Comparison of ENCODE assay signal across 19 mouse cellular contexts in the genomic region with DNA sequence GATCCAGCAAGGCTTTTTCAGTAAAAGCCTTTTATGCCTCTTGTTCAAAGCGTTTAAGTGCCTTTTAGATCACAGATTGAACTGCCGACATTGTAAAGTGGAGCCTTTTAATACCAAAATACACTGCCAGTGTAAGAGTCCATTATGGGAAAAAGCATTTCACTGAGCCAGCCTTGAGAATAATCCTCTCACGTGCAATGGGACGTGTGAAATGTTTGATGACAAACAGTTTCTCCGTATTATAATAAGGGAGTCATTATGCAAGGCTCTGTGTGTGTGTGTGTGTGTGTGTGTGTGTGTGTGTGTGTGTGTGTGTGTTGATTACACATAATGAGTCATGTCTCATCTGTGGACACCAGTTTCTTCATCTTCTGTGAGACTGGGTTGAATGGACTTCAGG. TPM values are rescaled to one million over a fixed set of nuclear protein-coding genes. Genes with fewer than 3 reads are reported as not detected.
DNase-seq lines count a peak whose midpoint lies in the region; TF ChIP-seq lines count a peak whose summit lies in the region.
"Had no signal": no experiment of that assay in that cellular context is flagged by ENCODE, and none has a peak within 500 bp of the region (broad histone marks: within the 10 kb centered on the region; RNA-seq: fewer than 3 reads in every experiment).

No protein-coding gene starts in this region.

- DNase-seq in adrenal gland, postnatal 36 days, result peak; percentile 25 to 40
- no peak for DNase-seq in adrenal gland, adult 18-20 months (ENCODE audit: low spot score in 2 of 2)
- DNase-seq in left cerebral cortex, postnatal 14 days (ENCODE audit: low spot score in 2 of 2), result peak; percentile 16 to 75
- DNase-seq in left cerebral cortex, adult 8-10 months (ENCODE audit: low spot score in 2 of 2), result no peak
- DNase-seq in brain, embryonic 14.5 days (ENCODE audit: low read depth), result peak; percentile 83
- DNase-seq in B cell, adult 2 months, result no peak
- DNase-seq: cerebellum, adult 9-10 months; kidney, postnatal 25 days; layer of hippocampus, adult 9-11 months; left cerebral cortex, postnatal 4 days; lung, embryonic 14.5 days; lung, postnatal 4 days; right cerebral cortex, postnatal 4 days; thymus, postnatal 14 days had no signal

- TF ChIP-seq POLR2A in brain, embryonic 14.5 days (IDR thresholded peaks at IDR 0.05; ENCODE audit: borderline replicate concordance, extremely low read depth, insufficient read depth, insufficient read length, poor library complexity, severe bottlenecking), result no peak

- intact Hi-C loops in left cerebral cortex, postnatal 14 days (cut with DNase I), result no loop called here

- H3K27me3 ChIP-seq in E14TG2a.4 (ENCODE audit: insufficient read depth, low read length), result peaks cover 27% of the 10 kb centered on the region
- H3K27me3 ChIP-seq: CH12.LX; limb, embryonic 15.5 days had no signal

- peak overlapping the region; percentile 39 for H3K4me3 ChIP-seq in E14TG2a.4 (replicated peaks; ENCODE audit: low read length)
- H3K4me3 ChIP-seq: heart, embryonic 10.5 days; limb, embryonic 15.5 days; myocyte had no signal

- H3K36me3 ChIP-seq in E14TG2a.4 (ENCODE audit: insufficient read depth, low read length), result no peaks in the 10 kb centered on the region
- H3K36me3 ChIP-seq: heart, embryonic 10.5 days; limb, embryonic 15.5 days had no signal

- H3K4me1 ChIP-seq in E14TG2a.4 (replicated peaks; ENCODE audit: low read depth, low read length), result peaks cover 21% of the 10 kb centered on the region
- H3K4me1 ChIP-seq: limb, embryonic 15.5 days had no signal

- peaks cover 15% of the 10 kb centered on the region for H3K9me3 ChIP-seq in E14TG2a.4 (ENCODE audit: low read length)
- H3K9me3 ChIP-seq: heart, embryonic 10.5 days; limb, embryonic 15.5 days had no signal

- TF ChIP-seq CTCF in E14TG2a.4 (conservative IDR thresholded peaks at IDR 0.05; ENCODE audit: low read length), result no peak
- TF ChIP-seq CTCF in brain, embryonic 14.5 days (IDR thresholded peaks at IDR 0.05; ENCODE audit: borderline replicate concordance, extremely low read depth, insufficient read depth, insufficient read length), result no peak

RNA-seq across cellular contexts. Expression of a gene that starts 17.3 kb away (rescaled TPM):
- 10 to 100 TPM; 16.1 to 21.6 TPM for total RNA-seq in adrenal gland, postnatal 36 days (2021)
- total RNA-seq in adrenal gland, adult 18-20 months (2021), result 10 to 100 TPM; 13.1 to 14.4 TPM
- total RNA-seq in left cerebral cortex, postnatal 14 days (2021), result 10 to 100 TPM; 12.4 to 14.9 TPM
- 10 to 100 TPM; 19.4 to 24.9 (median 20.6) TPM for total RNA-seq in left cerebral cortex, adult 8-10 months (2022)
- polyA plus RNA-seq in brain, embryonic 14.5 days (2012; rRNA removed), result 29.3 and 35.7 TPM in 2 replicates

Comparison
In these comparisons a context has a peak if more than half of its experiments do, and no peak if none do; other contexts are left out.
1. DNase-seq: peak in adrenal gland, postnatal 36 days (2 of 2), left cerebral cortex, postnatal 14 days (2 of 2) and brain, embryonic 14.5 days (single experiment); none in adrenal gland, adult 18-20 months (0 of 2), left cerebral cortex, adult 8-10 months (0 of 2) and B cell, adult 2 months (0 of 2).